Mouse (Mus musculus) CD4-positive, CD25-positive, alpha-beta regulatory T cell, adult 2 months (primary cell): Measurements from ENCODE around the gene Efcab8.

Experiments
- DNase-seq: peaks from one replicate; pipeline ENCODE4 v3.0.0-alpha.2; 2012; ENCODE audit warnings: low read depth, low spot score

Efcab8 gene

DNA sequence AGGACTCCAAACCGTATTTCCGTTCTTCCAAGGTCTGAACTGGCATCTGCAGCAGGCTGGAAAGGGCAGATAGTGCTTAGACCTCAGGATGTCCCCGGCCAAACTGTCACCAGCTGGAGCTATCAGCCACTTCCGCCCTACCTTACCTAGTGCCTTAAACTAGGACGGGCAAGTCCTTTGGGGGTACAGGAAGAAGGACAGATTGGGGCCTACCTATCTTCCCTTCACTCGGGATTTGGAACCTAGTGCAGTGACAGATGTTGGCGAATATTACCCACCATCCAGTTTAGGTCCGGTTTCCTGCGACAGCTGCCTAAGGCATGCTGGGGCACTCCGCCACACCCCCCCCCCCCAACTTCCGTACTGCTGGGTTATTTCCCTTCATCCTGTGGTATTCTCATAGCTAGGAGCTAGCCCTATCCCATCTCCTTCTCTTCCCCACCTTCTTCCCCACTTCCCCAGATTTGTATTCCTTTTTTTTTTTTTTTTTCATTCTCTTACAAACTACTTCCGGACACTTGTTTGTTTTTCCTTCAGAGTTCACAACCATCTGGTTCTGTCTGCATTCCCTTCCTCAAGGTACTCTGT, at the start of gene Efcab8:
Efcab8 (plus strand) TSS at position 538 of the 588 bp plus-strand sequence.
- DNase-seq = peak; percentile 54

DNA sequence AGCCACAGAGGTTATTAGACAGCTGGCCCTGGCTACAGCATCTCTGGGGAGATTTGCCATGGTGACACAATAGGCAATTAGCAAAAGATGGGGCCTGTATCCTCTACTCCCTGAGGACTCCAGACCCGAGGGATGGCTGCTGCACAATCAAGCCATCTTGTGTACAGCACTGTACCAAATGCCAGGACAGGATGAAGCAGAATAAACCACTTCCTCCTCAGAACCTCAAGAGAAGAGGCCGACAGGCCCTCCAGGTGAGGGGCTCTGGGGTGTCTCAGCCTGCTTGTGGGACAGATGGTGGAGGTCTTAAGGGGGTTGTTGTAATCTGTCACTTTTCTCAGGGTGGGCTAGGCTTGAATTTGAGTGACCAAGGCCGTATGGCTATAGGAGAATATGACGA, 45.7 kb upstream of the Efcab8 start:
- DNase-seq = peak; percentile 13

- DNase-seq = peak; percentile 100
These were observed 39.0 kb upstream of the Efcab8 start, which contains the start of gene Mapre1 for GRCm38 (mm10) chr2:153740500-153741436. Mapre1 (plus strand) TSS chr2:153741274.

- no peak for DNase-seq
These were observed 38.2 kb upstream of the Efcab8 start for GRCm38 (mm10) chr2:153741437-153742065.

GRCm38 (mm10) chr2:153747994-153748393, 31.7 kb upstream of the Efcab8 start:
- no peak for DNase-seq

- DNase-seq = no peak
These were observed 29.4 kb upstream of the Efcab8 start for GRCm38 (mm10) chr2:153750363-153750762.

- no peak for DNase-seq
These were observed 17.6 kb upstream of the Efcab8 start for GRCm38 (mm10) chr2:153762121-153762520.

GRCm38 (mm10) chr2:153767484-153767883, 12.2 kb upstream of the Efcab8 start:
- DNase-seq = no peak

- no peak for DNase-seq
These were observed 10.8 kb upstream of the Efcab8 start for GRCm38 (mm10) chr2:153768881-153769280.

DNA sequence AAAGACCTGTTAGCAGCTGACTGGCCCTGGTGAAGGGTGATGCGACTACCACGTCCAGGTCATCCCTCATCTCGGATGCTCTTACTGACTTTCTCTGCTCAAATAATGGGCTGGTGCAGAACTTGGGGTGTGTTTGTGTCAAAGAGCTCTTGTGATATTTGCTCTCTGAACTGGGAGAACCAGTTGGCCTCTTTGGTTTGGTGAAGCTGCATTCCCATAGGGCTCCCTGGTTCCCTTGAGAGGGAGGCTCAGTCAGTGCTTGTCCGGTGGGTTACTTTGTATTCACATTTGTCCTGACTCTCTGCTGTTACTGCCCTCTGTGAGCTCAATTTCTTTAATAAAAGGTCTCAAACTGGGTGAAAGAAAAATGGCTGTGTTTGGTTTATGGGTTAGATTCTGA, 6.8 kb upstream of the Efcab8 start:
- no peak for DNase-seq

- no peak for DNase-seq
These were observed 4.3 kb upstream of the Efcab8 start for GRCm38 (mm10) chr2:153775472-153775871.

DNA sequence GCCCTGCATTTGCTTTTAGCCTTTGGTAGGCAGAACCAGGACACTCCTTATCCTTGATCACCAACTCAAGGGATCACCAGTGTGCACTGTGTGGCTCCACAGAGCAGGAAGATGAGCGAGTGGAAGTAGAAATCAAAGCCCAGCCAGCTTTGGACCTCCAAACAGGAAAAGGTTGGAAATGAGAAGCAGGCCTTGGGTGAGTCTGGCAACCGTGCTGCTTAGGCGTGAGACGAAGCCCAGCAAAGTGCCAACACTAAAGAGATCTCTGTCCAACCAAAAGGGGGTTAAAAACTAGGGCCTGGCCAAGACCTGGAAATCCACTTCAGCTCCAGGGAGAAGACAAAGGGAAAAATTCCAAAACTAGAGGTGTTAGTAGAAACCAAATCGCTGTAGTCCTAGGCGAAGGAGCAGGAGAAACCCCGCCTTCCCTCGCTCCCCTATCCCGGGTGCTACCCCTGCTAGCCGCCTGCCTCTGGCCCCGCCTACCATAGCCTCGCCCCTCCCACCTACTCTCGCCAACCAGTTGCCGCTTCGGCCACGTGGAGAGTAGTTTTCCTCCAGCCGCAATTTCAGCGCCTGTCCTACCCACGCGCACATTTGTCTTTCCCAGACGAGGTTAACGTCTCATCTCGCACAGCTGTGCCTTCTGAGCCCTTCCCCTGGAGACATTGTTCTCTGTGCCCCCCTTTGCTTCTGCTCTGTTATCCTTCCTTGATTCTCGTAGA, 931 bp upstream of the Efcab8 start:
- DNase-seq = peak; percentile 81

DNA sequence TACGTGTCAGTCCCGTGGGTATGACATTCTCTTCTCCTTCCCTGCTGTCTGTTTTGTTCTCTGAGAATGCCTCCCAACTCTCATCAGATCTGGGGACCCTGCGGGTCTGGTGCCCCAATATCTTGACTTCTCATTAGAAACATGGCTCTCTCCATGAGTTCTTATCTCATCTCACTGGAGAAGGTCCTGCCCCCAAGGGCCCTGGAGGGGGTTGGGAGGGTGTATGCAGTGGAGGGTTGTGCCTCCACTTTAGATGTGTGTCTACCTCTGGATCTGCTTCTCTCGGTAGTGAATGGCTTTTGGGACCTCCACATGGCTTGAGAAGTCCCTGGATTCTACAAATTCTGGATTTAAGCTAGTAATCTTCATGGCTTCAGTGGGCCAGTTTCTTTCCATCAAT, 1.4 kb downstream of the Efcab8 start:
- no peak for DNase-seq

DNA sequence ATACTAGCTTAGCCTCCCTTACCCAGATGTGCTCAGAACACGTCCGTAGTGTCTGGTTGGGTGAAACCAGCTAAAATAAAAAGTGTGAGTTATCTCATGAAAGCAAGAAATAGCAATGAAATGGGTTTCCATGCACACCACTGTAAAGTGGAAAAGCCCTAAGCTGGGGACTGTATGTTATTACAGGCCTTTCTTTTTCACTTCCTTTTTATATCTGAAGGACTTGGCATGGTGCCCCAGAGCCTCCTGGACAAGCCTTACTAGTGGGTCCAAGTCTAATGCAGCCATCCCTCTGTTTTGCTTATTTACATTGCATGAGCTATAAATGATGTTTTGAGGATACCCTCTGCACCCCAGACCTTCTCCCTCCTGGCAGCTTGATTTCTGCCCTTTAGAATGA, 4.9 kb downstream of the Efcab8 start:
- DNase-seq = no peak

DNA sequence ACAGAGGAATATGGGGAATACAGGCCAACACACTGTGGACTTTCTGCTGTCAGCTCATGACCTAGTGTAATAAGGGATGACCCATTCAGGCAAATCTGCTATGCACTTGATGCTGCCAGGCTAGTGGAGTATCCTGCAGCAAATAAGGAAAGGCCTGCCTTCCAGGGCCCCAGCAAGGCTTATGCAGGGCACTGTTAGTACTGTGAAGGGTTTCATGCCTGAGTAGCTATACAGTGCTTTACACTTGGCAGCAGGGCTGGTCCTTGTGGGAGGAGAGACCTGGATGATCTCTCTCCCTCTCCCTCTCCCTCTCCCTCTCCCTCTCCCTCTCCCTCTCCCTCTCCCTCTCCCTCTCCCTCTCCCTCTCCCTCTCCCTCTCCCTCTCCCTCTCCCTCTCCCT, 13.6 kb downstream of the Efcab8 start:
- no peak for DNase-seq

GRCm38 (mm10) chr2:153795090-153795489, 15.4 kb downstream of the Efcab8 start:
- peak; percentile 42 for DNase-seq

GRCm38 (mm10) chr2:153807464-153807863, 27.7 kb downstream of the Efcab8 start:
- DNase-seq = peak; percentile 61

DNA sequence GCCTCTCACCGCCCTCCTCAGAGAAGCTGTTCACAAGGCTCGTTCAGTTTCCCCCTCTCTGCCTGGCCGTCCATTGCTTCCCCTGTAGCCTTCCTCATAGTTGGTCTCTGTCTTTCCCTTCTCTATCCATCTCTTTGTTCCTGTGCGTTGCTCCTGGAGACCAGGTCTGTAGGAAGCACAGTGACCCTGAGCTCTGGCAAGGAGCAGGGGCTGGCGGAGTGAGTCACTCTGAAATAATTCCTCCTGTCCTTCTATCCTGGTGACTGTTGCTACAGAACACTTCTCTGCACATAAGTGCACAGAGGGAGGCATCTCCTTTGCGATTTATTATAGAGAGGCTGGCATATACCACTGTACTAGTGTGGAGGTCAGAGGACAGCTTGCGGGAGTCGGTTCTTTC, 28.4 kb downstream of the Efcab8 start:
- DNase-seq = no peak

DNA sequence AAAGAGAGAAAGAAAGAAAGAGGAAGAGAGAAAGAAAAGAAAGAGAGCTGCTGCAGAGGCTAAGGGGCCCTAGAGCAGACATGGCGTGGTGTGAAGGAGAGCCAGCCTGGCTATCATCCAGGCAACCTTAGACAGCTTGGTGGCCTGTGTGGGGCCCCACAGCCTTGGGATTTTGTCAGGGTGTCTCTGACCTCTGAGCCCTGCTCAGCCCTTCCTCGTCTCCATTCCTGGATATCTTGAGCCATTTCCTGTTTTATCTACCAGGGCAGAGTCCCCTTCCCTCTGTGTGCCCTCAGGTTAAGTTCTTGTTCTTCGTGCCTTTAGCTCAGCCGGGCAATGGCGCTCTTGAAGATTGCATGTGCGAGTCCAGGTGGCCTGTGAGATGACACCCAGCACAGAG, 29.1 kb downstream of the Efcab8 start:
- no peak for DNase-seq

GRCm38 (mm10) chr2:153809921-153810320, 30.2 kb downstream of the Efcab8 start:
- no peak for DNase-seq

DNA sequence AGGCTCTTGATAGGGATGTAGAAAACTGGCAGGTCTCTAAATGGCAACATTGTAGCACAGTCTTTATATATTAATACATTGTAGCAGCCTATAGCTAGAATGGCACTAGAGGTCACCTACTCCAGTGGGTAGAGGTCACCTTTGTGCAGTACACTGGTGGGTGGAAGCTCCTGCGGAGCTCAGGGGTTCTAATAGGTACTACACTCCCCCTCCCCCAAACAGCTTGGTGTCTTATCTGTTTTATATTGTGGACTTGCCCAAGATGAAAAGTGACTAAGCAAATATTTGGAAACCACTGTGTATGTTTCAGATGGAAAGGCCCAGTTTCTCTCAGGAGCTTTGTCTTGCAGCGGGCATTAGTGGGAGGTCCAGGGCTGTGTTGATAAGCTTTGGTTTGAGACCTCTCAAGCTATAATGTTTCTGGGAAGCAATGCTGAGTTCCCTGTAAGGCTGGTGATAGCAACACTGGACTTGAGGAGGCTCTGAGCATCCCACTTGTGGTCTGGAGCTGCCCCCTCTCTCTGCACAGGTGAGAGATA, 42.3 kb downstream of the Efcab8 start:
- DNase-seq = no peak

- DNase-seq = no peak
These were observed 44.9 kb downstream of the Efcab8 start for GRCm38 (mm10) chr2:153824593-153824992.
